Mouse (Mus musculus): ENCODE measurements around the gene Tmem200b. TPM values are rescaled to one million over a fixed set of nuclear protein-coding genes. Genes with fewer than 3 reads are reported as not detected.

Gene Tmem200b
- polyA plus RNA-seq, 1 experiment from 2014 or later = 0.18 TPM

GRCm38 (mm10) chr4:131924096-131924810 lies 2.7 kb downstream of the Tmem200b start:
- 84% methylated on average over 6 of the region's 6 CpGs for WGBS (ENCODE audit: insufficient replicate concordance)
- no peak overlapping the region for H3K9ac ChIP-seq (replicated peaks)
- no peak for TF ChIP-seq EP300 (IDR thresholded peaks at IDR 0.05; ENCODE audit: low read depth)
- no peak for TF ChIP-seq CTCF (IDR thresholded peaks at IDR 0.05; ENCODE audit: low read depth)
- no peak overlapping the region for H3K4me2 ChIP-seq (ENCODE audit: low read depth, low read length)
- ATAC-seq = peak; percentile 57
- H3K4me3 ChIP-seq (ENCODE audit: low read depth, low read length) = no peak overlapping the region
- H3K27ac ChIP-seq (ENCODE audit: low read depth) = no peak overlapping the region
- peaks cover 37% of the 10 kb centered on the region for H3K27me3 ChIP-seq (ENCODE audit: insufficient read depth, low read length)
- H3K4me1 ChIP-seq (ENCODE audit: insufficient read depth) = peaks cover 23% of the 10 kb centered on the region
- H3K36me3 ChIP-seq (replicated peaks; ENCODE audit: insufficient read depth, low read length) = peaks cover 64% of the 10 kb centered on the region
- DNase-seq = peak; percentile 78
- no peaks in the 10 kb centered on the region for H3K9me3 ChIP-seq (ENCODE audit: low read length)

GRCm38 (mm10) chr4:131929146-131929545 lies 7.6 kb downstream of the Tmem200b start:
- H3K4me1 ChIP-seq (ENCODE audit: insufficient read depth) = no peaks in the 10 kb centered on the region
- no peak overlapping the region for H3K27ac ChIP-seq (ENCODE audit: low read depth)
- H3K9me3 ChIP-seq (ENCODE audit: low read length) = no peaks in the 10 kb centered on the region
- no peak for DNase-seq
- no peak for ATAC-seq
- H3K36me3 ChIP-seq (replicated peaks; ENCODE audit: insufficient read depth, low read length) = peaks cover 95% of the 10 kb centered on the region
- WGBS (ENCODE audit: insufficient replicate concordance) = 90% methylated on average over 6 of the region's 6 CpGs
- H3K4me2 ChIP-seq (ENCODE audit: low read depth, low read length) = no peak overlapping the region
- no peak overlapping the region for H3K4me3 ChIP-seq (ENCODE audit: low read depth, low read length)
- TF ChIP-seq EP300 (IDR thresholded peaks at IDR 0.05; ENCODE audit: low read depth) (no peak), CTCF (IDR thresholded peaks at IDR 0.05; ENCODE audit: low read depth) (no peak)
- no peak overlapping the region for H3K9ac ChIP-seq (replicated peaks)
- H3K27me3 ChIP-seq (ENCODE audit: insufficient read depth, low read length) = no peaks in the 10 kb centered on the region

GRCm38 (mm10) chr4:131939459-131939858 lies 17.9 kb downstream of the Tmem200b start:
- peaks cover 82% of the 10 kb centered on the region for H3K36me3 ChIP-seq (replicated peaks; ENCODE audit: insufficient read depth, low read length)
- no peak for TF ChIP-seq EP300 (IDR thresholded peaks at IDR 0.05; ENCODE audit: low read depth)
- no peak for TF ChIP-seq CTCF (IDR thresholded peaks at IDR 0.05; ENCODE audit: low read depth)
- no peak overlapping the region for H3K4me3 ChIP-seq (ENCODE audit: low read depth, low read length)
- DNase-seq (no peak), ATAC-seq (peak; percentile 82)
- H3K27me3 ChIP-seq (ENCODE audit: insufficient read depth, low read length) = no peaks in the 10 kb centered on the region
- H3K4me2 ChIP-seq (ENCODE audit: low read depth, low read length) = no peak overlapping the region
- no peak overlapping the region for H3K9ac ChIP-seq (replicated peaks)
- H3K27ac ChIP-seq (ENCODE audit: low read depth) = peak overlapping the region; percentile 69
- 71% methylated on average over 2 of the region's 2 CpGs for WGBS (ENCODE audit: insufficient replicate concordance)
- no peaks in the 10 kb centered on the region for H3K9me3 ChIP-seq (ENCODE audit: low read length)
- H3K4me1 ChIP-seq (ENCODE audit: insufficient read depth) = peaks cover 6% of the 10 kb centered on the region

- peaks cover 6% of the 10 kb centered on the region for H3K4me1 ChIP-seq (ENCODE audit: insufficient read depth)
- no peak for ATAC-seq
- H3K27me3 ChIP-seq (ENCODE audit: insufficient read depth, low read length) = no peaks in the 10 kb centered on the region
- H3K4me2 ChIP-seq (ENCODE audit: low read depth, low read length) = no peak overlapping the region
- H3K27ac ChIP-seq (ENCODE audit: low read depth) = no peak overlapping the region
- H3K36me3 ChIP-seq (replicated peaks; ENCODE audit: insufficient read depth, low read length) = peaks cover 79% of the 10 kb centered on the region
- H3K4me3 ChIP-seq (ENCODE audit: low read depth, low read length) = no peak overlapping the region
- 98% methylated on average over 4 of the region's 4 CpGs for WGBS (ENCODE audit: insufficient replicate concordance)
- H3K9me3 ChIP-seq (ENCODE audit: low read length) = no peaks in the 10 kb centered on the region
- H3K9ac ChIP-seq (replicated peaks) = no peak overlapping the region
- DNase-seq = no peak
- no peak for TF ChIP-seq CTCF (IDR thresholded peaks at IDR 0.05; ENCODE audit: low read depth)
- no peak for TF ChIP-seq EP300 (IDR thresholded peaks at IDR 0.05; ENCODE audit: low read depth)
Observed at GRCm38 (mm10) chr4:131940846-131941245, 19.3 kb downstream of the Tmem200b start.

- Histone ChIP-seq H3K4me2 (ENCODE audit: low read depth, low read length) (no peak overlapping the region), H3K4me3 (ENCODE audit: low read depth, low read length) (no peak overlapping the region), H3K4me1 (ENCODE audit: insufficient read depth) (no peaks in the 10 kb centered on the region), H3K9me3 (ENCODE audit: low read length) (no peaks in the 10 kb centered on the region), H3K9ac (replicated peaks) (no peak overlapping the region), H3K27ac (ENCODE audit: low read depth) (no peak overlapping the region), H3K36me3 (replicated peaks; ENCODE audit: insufficient read depth, low read length) (peaks cover 54% of the 10 kb centered on the region), H3K27me3 (ENCODE audit: insufficient read depth, low read length) (no peaks in the 10 kb centered on the region)
- 93% methylated on average over 11 of the region's 11 CpGs for WGBS (ENCODE audit: insufficient replicate concordance)
- ATAC-seq (no peak), DNase-seq (no peak)
- TF ChIP-seq EP300 (IDR thresholded peaks at IDR 0.05; ENCODE audit: low read depth) (no peak), CTCF (IDR thresholded peaks at IDR 0.05; ENCODE audit: low read depth) (no peak)
Observed at GRCm38 (mm10) chr4:131947848-131948247, 26.3 kb downstream of the Tmem200b start.

GRCm38 (mm10) chr4:131949903-131950302 lies 28.3 kb downstream of the Tmem200b start:
- ATAC-seq = no peak

More at GRCm38 (mm10) chr4:131949903-131950302, 28.3 kb downstream of the Tmem200b start:
- 81% methylated on average over 5 of the region's 5 CpGs for WGBS (ENCODE audit: insufficient replicate concordance)
- no peak for DNase-seq
- no peaks in the 10 kb centered on the region for H3K27me3 ChIP-seq (ENCODE audit: insufficient read depth, low read length)
- no peaks in the 10 kb centered on the region for H3K9me3 ChIP-seq (ENCODE audit: low read length)
- H3K4me2 ChIP-seq (ENCODE audit: low read depth, low read length) = no peak overlapping the region
- no peak overlapping the region for H3K9ac ChIP-seq (replicated peaks)
- no peak overlapping the region for H3K4me3 ChIP-seq (ENCODE audit: low read depth, low read length)
- TF ChIP-seq EP300 (IDR thresholded peaks at IDR 0.05; ENCODE audit: low read depth) = no peak
- no peak for TF ChIP-seq CTCF (IDR thresholded peaks at IDR 0.05; ENCODE audit: low read depth)
- no peaks in the 10 kb centered on the region for H3K4me1 ChIP-seq (ENCODE audit: insufficient read depth)
- no peak overlapping the region for H3K27ac ChIP-seq (ENCODE audit: low read depth)
- peaks cover 59% of the 10 kb centered on the region for H3K36me3 ChIP-seq (replicated peaks; ENCODE audit: insufficient read depth, low read length)

All from liver, postnatal 0 days (tissue).